Mouse (Mus musculus): ENCODE measurements around the gene Rgs8.

The Rgs8 gene

GRCm38 (mm10) chr1:153677635-153678034 is 24.8 kb downstream of the Rgs8 start:
- no peak for DNase-seq

- DNase-seq, result peak; percentile 14 to 33
Observed at GRCm38 (mm10) chr1:153679147-153679546, 26.3 kb downstream of the Rgs8 start.

GRCm38 (mm10) chr1:153679653-153680052 is 26.8 kb downstream of the Rgs8 start:
- DNase-seq, result no peak

GRCm38 (mm10) chr1:153680363-153680762 is 27.5 kb downstream of the Rgs8 start:
- DNase-seq, result no peak

- DNase-seq, result no peak
Observed at GRCm38 (mm10) chr1:153681036-153681435, 28.2 kb downstream of the Rgs8 start.

- no peak for DNase-seq
Observed at GRCm38 (mm10) chr1:153683190-153683589, 30.4 kb downstream of the Rgs8 start.

GRCm38 (mm10) chr1:153685630-153686029 is 32.8 kb downstream of the Rgs8 start:
- DNase-seq, result no peak

- DNase-seq, result no peak
Observed at GRCm38 (mm10) chr1:153692526-153692925, 39.7 kb downstream of the Rgs8 start.

GRCm38 (mm10) chr1:153694372-153695120 is 41.7 kb downstream of the Rgs8 start:
- no peak for DNase-seq

- no peak for DNase-seq
Observed at GRCm38 (mm10) chr1:153695398-153695797, 42.6 kb downstream of the Rgs8 start.

- no peak for DNase-seq
Observed at GRCm38 (mm10) chr1:153696093-153696492, 43.3 kb downstream of the Rgs8 start.

- DNase-seq, result no peak
Observed at GRCm38 (mm10) chr1:153696541-153696940, 43.7 kb downstream of the Rgs8 start.

- no peak for DNase-seq
Observed at GRCm38 (mm10) chr1:153697581-153698251, 44.9 kb downstream of the Rgs8 start.

GRCm38 (mm10) chr1:153698311-153699084 is 45.7 kb downstream of the Rgs8 start:
- DNase-seq, result no peak

- no peak for DNase-seq
Observed at GRCm38 (mm10) chr1:153700448-153701063, 47.7 kb downstream of the Rgs8 start.

GRCm38 (mm10) chr1:153701461-153701860 is 48.6 kb downstream of the Rgs8 start:
- no peak for DNase-seq

- DNase-seq, result no peak
Observed at GRCm38 (mm10) chr1:153702166-153702852, 49.5 kb downstream of the Rgs8 start.

- DNase-seq, result no peak
Observed at GRCm38 (mm10) chr1:153702853-153703410, 50.1 kb downstream of the Rgs8 start.

- DNase-seq, result no peak
Observed at GRCm38 (mm10) chr1:153703445-153703991, 50.7 kb downstream of the Rgs8 start.

- no peak for DNase-seq
Observed at GRCm38 (mm10) chr1:153704174-153704573, 51.3 kb downstream of the Rgs8 start.

GRCm38 (mm10) chr1:153704996-153705395 is 52.2 kb downstream of the Rgs8 start:
- no peak for DNase-seq

GRCm38 (mm10) chr1:153708626-153709025 is 55.8 kb downstream of the Rgs8 start:
- DNase-seq, result no peak
